Mouse (Mus musculus): ENCODE measurements around the gene Tmem165.
A peak's percentile ranks its signal among the peaks of the same experiment; 100 is the strongest.

- 0 out of 2 replicates have a peak, but pooled peaks have one; percentile 4 for TF ChIP-seq CTCF (IDR thresholded peaks at IDR 0.05; ENCODE audit: control insufficient read depth, insufficient read depth, low read length)
- no peak for TF ChIP-seq POLR2A (IDR thresholded peaks at IDR 0.05; ENCODE audit: borderline replicate concordance, control insufficient read depth, low read depth, low read length)
Observed at GRCm38 (mm10) chr5:76216691-76217090, 33.0 kb downstream of the Tmem165 start.
